ENCODE assay signal across 27 mouse cellular contexts in the genomic region with DNA sequence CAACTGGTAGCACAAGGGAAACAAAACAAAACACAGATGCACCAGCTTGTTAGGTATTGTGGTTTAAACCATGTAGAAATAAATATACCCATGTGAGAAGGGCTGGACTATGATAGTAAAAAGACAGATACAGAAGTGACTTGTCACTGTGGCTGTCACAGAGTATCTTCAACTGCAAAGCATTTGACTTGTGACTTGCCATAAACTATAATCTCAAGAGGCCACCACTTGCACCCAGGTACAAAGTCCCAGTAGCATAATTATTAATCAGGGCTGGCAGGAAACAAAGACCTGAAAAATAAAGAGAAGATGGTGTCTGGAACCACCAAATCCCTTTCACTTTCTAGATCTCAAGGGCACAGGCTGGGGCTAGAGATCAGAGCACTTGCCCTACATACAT. TPM values are rescaled to one million over a fixed set of nuclear protein-coding genes. Genes with fewer than 3 reads are reported as not detected.
DNase-seq lines count a peak whose midpoint lies in the region; ATAC-seq and TF ChIP-seq lines count a peak whose summit lies in the region.
"Had no signal": no experiment of that assay in that cellular context is flagged by ENCODE, and none has a peak within 500 bp of the region (broad histone marks: within the 10 kb centered on the region; RNA-seq: fewer than 3 reads in every experiment).

No protein-coding gene starts in this region.

- no peaks in the 10 kb centered on the region for H3K9me3 ChIP-seq in G1E (replicated peaks)
- no peaks in the 10 kb centered on the region for H3K9me3 ChIP-seq in intestine, postnatal 0 days (ENCODE audit: control insufficient read depth)
- H3K9me3 ChIP-seq: embryonic facial prominence, embryonic 10.5 days; embryonic facial prominence, embryonic 15.5 days; forebrain, embryonic 13.5 days; limb, embryonic 13.5 days; megakaryocyte, embryonic 14.5 days; midbrain, embryonic 13.5 days; neural tube, embryonic 15.5 days had no signal

- no peak overlapping the region; the same call in 1 of the 2 replicates for H3K4me3 ChIP-seq in G1E (ENCODE audit: low read depth, low read length)
- no peak overlapping the region for H3K4me3 ChIP-seq in intestine, postnatal 0 days (ENCODE audit: low read depth, low read length)
- H3K4me3 ChIP-seq in small intestine, adult 2 months (ENCODE audit: low read depth, low read length): no peak overlapping the region
- H3K4me3 ChIP-seq: embryonic facial prominence, embryonic 10.5 days; embryonic facial prominence, embryonic 15.5 days; forebrain, embryonic 13.5 days; layer of hippocampus, adult 2 months; limb, embryonic 13.5 days; megakaryocyte, embryonic 14.5 days; midbrain, embryonic 13.5 days; neural tube, embryonic 15.5 days had no signal

- peaks cover 12% of the 10 kb centered on the region for H3K36me3 ChIP-seq in G1E (replicated peaks)
- H3K36me3 ChIP-seq in intestine, postnatal 0 days (ENCODE audit: control insufficient read depth, insufficient read depth): no peaks in the 10 kb centered on the region
- H3K36me3 ChIP-seq in small intestine, adult 2 months (ENCODE audit: control insufficient read depth, insufficient read depth, low read length): no peaks in the 10 kb centered on the region
- H3K36me3 ChIP-seq: embryonic facial prominence, embryonic 10.5 days; embryonic facial prominence, embryonic 15.5 days; limb, embryonic 13.5 days; midbrain, embryonic 13.5 days; neural tube, embryonic 15.5 days had no signal

- 0 out of 2 replicates have a peak, but pooled peaks have one; percentile 22 for ATAC-seq in G1E (ENCODE audit: extremely low read depth, insufficient number of reproducible peaks, low FRiP score, poor library complexity, severe bottlenecking)
- peak; percentile 92 for ATAC-seq in intestine, postnatal 0 days
- ATAC-seq: forebrain, embryonic 13.5 days; hindbrain, embryonic 16.5 days; midbrain, embryonic 13.5 days had no signal

- peak overlapping the region; percentile 85 for H3K27ac ChIP-seq in intestine, postnatal 0 days (ENCODE audit: low read depth, low read length)
- H3K27ac ChIP-seq in small intestine, adult 2 months (ENCODE audit: insufficient read depth, low read depth, low read length): peak overlapping the region; percentile 95
- H3K27ac ChIP-seq: embryonic facial prominence, embryonic 10.5 days; embryonic facial prominence, embryonic 15.5 days; forebrain, embryonic 13.5 days; layer of hippocampus, adult 2 months; limb, embryonic 13.5 days; midbrain, embryonic 13.5 days; neural tube, embryonic 15.5 days had no signal

- intact Hi-C loops in heart, postnatal 36 days (cut with DNase I): no loop called here

- peak; percentile 68 for DNase-seq in kidney, adult 9 months
- no peak for DNase-seq in kidney, postnatal 14 days
- DNase-seq in G1E (ENCODE audit: low spot score): no peak
- DNase-seq in heart, postnatal 36 days: no peak
- no peak for DNase-seq in gastrocnemius, postnatal 4 days (ENCODE audit: low spot score in 2 of 2)
- DNase-seq: adrenal gland, postnatal 25 days; cerebellum, adult 11-12 months; cerebellum, adult 9-11 months; gastrocnemius, postnatal 10 days; heart, postnatal 14 days; lung, postnatal 36 days; retina, postnatal 1 day; right cerebral cortex, postnatal 14 days; thymus, adult 18-20 months; thymus, postnatal 25 days had no signal

- TF ChIP-seq POLR2A in small intestine, adult 2 months (IDR thresholded peaks at IDR 0.05; ENCODE audit: low read depth, low read length): no peak

- peaks cover 35% of the 10 kb centered on the region for H3K4me1 ChIP-seq in G1E (ENCODE audit: insufficient read depth, low read depth, low read length)
- H3K4me1 ChIP-seq in intestine, postnatal 0 days (replicated peaks; ENCODE audit: control insufficient read depth, insufficient read depth, low read length): no peaks in the 10 kb centered on the region
- H3K4me1 ChIP-seq in small intestine, adult 2 months (ENCODE audit: control insufficient read depth, insufficient read depth, insufficient read length, low read length): peaks cover 5% of the 10 kb centered on the region; the same call in 1 of the 2 replicates
- H3K4me1 ChIP-seq: embryonic facial prominence, embryonic 10.5 days; embryonic facial prominence, embryonic 15.5 days; limb, embryonic 13.5 days; megakaryocyte, embryonic 14.5 days; midbrain, embryonic 13.5 days; neural tube, embryonic 15.5 days had no signal

- no peak overlapping the region for H3K9ac ChIP-seq in intestine, postnatal 0 days (ENCODE audit: low read depth, low read length)
- H3K9ac ChIP-seq: embryonic facial prominence, embryonic 15.5 days; forebrain, embryonic 13.5 days; limb, embryonic 13.5 days; midbrain, embryonic 13.5 days; neural tube, embryonic 15.5 days had no signal

- no peak overlapping the region for H3K4me2 ChIP-seq in intestine, postnatal 0 days (replicated peaks; ENCODE audit: low read depth)
- H3K4me2 ChIP-seq: embryonic facial prominence, embryonic 15.5 days; forebrain, embryonic 13.5 days; limb, embryonic 13.5 days; midbrain, embryonic 13.5 days; neural tube, embryonic 15.5 days had no signal

- H3K27me3 ChIP-seq in G1E (ENCODE audit: insufficient read depth, low read length): no peaks in the 10 kb centered on the region
- no peaks in the 10 kb centered on the region for H3K27me3 ChIP-seq in intestine, postnatal 0 days (replicated peaks; ENCODE audit: control insufficient read depth, insufficient read depth, low read length)
- no peaks in the 10 kb centered on the region for H3K27me3 ChIP-seq in small intestine, adult 2 months (ENCODE audit: control insufficient read depth, insufficient read depth, low read length)
- H3K27me3 ChIP-seq: embryonic facial prominence, embryonic 15.5 days; forebrain, embryonic 13.5 days; limb, embryonic 13.5 days; midbrain, embryonic 13.5 days; neural tube, embryonic 15.5 days had no signal

- TF ChIP-seq CTCF in G1E (IDR thresholded peaks at IDR 0.05; ENCODE audit: low read depth, low read length): no peak
- no peak for TF ChIP-seq CTCF in intestine, postnatal 0 days (IDR thresholded peaks at IDR 0.05; ENCODE audit: low read depth)
- TF ChIP-seq CTCF in small intestine, adult 2 months (IDR thresholded peaks at IDR 0.05; ENCODE audit: extremely low read depth, insufficient read length, insufficient replicate concordance, low read depth, low read length): no peak

RNA-seq across cellular contexts. Expression of gene Gpc4, which starts 19.5 kb away (rescaled TPM):
- 74.3 and 86.4 TPM in 2 replicates for total RNA-seq in G1E (2014; fragmentation: Nextera tagmentation)
- total RNA-seq in G1E (2017): 21.9 and 23.6 TPM in 2 replicates
- polyA plus RNA-seq in G1E (2012): 22.7 and 27.2 TPM in 2 replicates
- polyA plus RNA-seq in intestine, postnatal 0 days (2015; fragmentation: Nextera tagmentation; extraction: Ambion mirVana): 21.2 and 21.6 TPM in 2 replicates
- 11.1 and 31.0 TPM in 2 replicates for polyA plus RNA-seq in small intestine, adult 2 months (2012; rRNA removed)
- 10 to 100 TPM; 38.4 to 42.0 TPM for total RNA-seq in heart, postnatal 36 days (2021)
- total RNA-seq in gastrocnemius, postnatal 4 days (2021): 100 to 1,000 TPM; 215 to 219 TPM
- total RNA-seq: granulocyte monocyte progenitor cell, adult 5-6 weeks had no signal
